Mouse (Mus musculus) cerebellum, adult 9-10 months (tissue): ENCODE measurements around the gene Slf2.

Source experiments
- DNase-seq: peaks from one replicate; pipeline ENCODE4 v3.0.0; 2022

The Slf2 gene

GRCm38 (mm10) chr19:45013581-45014225, 82.8 kb downstream of the Slf2 start:
- no peak for DNase-seq

- DNase-seq = no peak
These were observed 83.5 kb downstream of the Slf2 start, which contains the start of gene Lzts2 for GRCm38 (mm10) chr19:45014335-45014971. Lzts2 (plus strand) TSS chr19:45014414.

GRCm38 (mm10) chr19:45014981-45015402, 84.0 kb downstream of the Slf2 start:
- DNase-seq = peak; percentile 78

- DNase-seq = peak; percentile 82
These were observed 84.7 kb downstream of the Slf2 start for GRCm38 (mm10) chr19:45015518-45016281.

GRCm38 (mm10) chr19:45016341-45017215, 85.6 kb downstream of the Slf2 start:
- DNase-seq = peak; percentile 89

GRCm38 (mm10) chr19:45017216-45017771, 86.3 kb downstream of the Slf2 start:
- peak; percentile 89 for DNase-seq

- DNase-seq = peak; percentile 84
These were observed 87.0 kb downstream of the Slf2 start for GRCm38 (mm10) chr19:45017909-45018308.

GRCm38 (mm10) chr19:45018351-45018831, 87.4 kb downstream of the Slf2 start:
- peak; percentile 75 for DNase-seq

- DNase-seq = no peak
These were observed 89.4 kb downstream of the Slf2 start for GRCm38 (mm10) chr19:45020348-45020747.

- DNase-seq = no peak
These were observed 90.4 kb downstream of the Slf2 start for GRCm38 (mm10) chr19:45021362-45021761.

- no peak for DNase-seq
These were observed 93.0 kb downstream of the Slf2 start for GRCm38 (mm10) chr19:45023993-45024392.

GRCm38 (mm10) chr19:45024775-45025174, 93.8 kb downstream of the Slf2 start:
- DNase-seq = no peak

GRCm38 (mm10) chr19:45025937-45026568, 95.1 kb downstream of the Slf2 start:
- no peak for DNase-seq

- DNase-seq = no peak
These were observed 96.2 kb downstream of the Slf2 start for GRCm38 (mm10) chr19:45026958-45027670.

- no peak for DNase-seq
These were observed 96.9 kb downstream of the Slf2 start for GRCm38 (mm10) chr19:45027848-45028247.

GRCm38 (mm10) chr19:45028746-45029145, 97.8 kb downstream of the Slf2 start:
- DNase-seq = no peak

GRCm38 (mm10) chr19:45029571-45029970, 98.6 kb downstream of the Slf2 start:
- DNase-seq = no peak

GRCm38 (mm10) chr19:45030111-45030510, 99.2 kb downstream of the Slf2 start:
- DNase-seq = peak; percentile 82

GRCm38 (mm10) chr19:45030746-45031693, 100.1 kb downstream of the Slf2 start:
- peak; percentile 92 for DNase-seq

- DNase-seq = peak; percentile 87
These were observed 100.8 kb downstream of the Slf2 start for GRCm38 (mm10) chr19:45031780-45032179.
